ENCODE assay signal across 12 mouse cellular contexts in the genomic region with DNA sequence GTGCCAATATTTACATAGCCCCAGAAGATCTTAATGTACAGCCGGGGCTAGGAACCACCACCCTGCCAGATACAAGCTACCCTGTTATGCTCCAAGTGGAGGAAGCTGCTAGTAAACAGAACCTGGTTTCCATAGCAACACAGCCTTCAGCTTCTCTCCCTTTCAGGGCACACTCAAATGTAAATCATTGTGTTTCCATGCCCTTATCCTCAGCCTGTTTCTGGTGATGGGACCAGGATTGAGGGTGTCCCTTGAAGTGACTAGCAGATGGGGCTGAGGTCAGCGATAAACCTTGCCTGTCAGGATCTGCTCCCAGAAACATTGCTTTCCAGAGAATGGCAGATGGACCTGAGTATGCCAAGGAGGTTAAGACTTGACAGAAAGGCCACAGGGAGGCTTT. TPM values are rescaled to one million over a fixed set of nuclear protein-coding genes. Genes with fewer than 3 reads are reported as not detected.
DNase-seq lines count a peak whose midpoint lies in the region; ATAC-seq and TF ChIP-seq lines count a peak whose summit lies in the region.
"Had no signal": no experiment of that assay in that cellular context is flagged by ENCODE, and none has a peak within 500 bp of the region (broad histone marks: within the 10 kb centered on the region; RNA-seq: fewer than 3 reads in every experiment).

No protein-coding gene starts in this region.

- peak; percentile 64 for ATAC-seq in cerebellum, adult (ENCODE audit: insufficient number of reproducible peaks, low FRiP score, low TSS enrichment)
- ATAC-seq in midbrain, embryonic 16.5 days = peak; percentile 79
- ATAC-seq in lung, postnatal 0 days = no peak

- intact Hi-C loops in left cerebral cortex, postnatal 14 days (cut with DNase I) = no loop called here

- 29% methylated on average over 2 of the region's 2 CpGs for WGBS in midbrain, embryonic 16.5 days
- 42% methylated on average over 2 of the region's 2 CpGs for WGBS in lung, postnatal 0 days

- H3K9ac ChIP-seq in midbrain, embryonic 16.5 days (ENCODE audit: low read depth, low read length) = no peak overlapping the region
- H3K9ac ChIP-seq in lung, postnatal 0 days (replicated peaks; ENCODE audit: low read depth) = no peak overlapping the region
- H3K9ac ChIP-seq: limb, embryonic 13.5 days had no signal

- H3K4me2 ChIP-seq in midbrain, embryonic 16.5 days (ENCODE audit: low read length) = no peak overlapping the region
- no peak overlapping the region for H3K4me2 ChIP-seq in lung, postnatal 0 days (replicated peaks; ENCODE audit: low read depth, low read length)
- H3K4me2 ChIP-seq: limb, embryonic 13.5 days had no signal

- H3K27me3 ChIP-seq in midbrain, embryonic 16.5 days (ENCODE audit: control insufficient read depth, insufficient read depth, low read depth, low read length) = no peaks in the 10 kb centered on the region
- no peaks in the 10 kb centered on the region for H3K27me3 ChIP-seq in lung, postnatal 0 days (replicated peaks; ENCODE audit: insufficient read depth, low read length)
- H3K27me3 ChIP-seq: limb, embryonic 13.5 days had no signal

- TF ChIP-seq EP300 in lung, postnatal 0 days (IDR thresholded peaks at IDR 0.05) = no peak

- no peak overlapping the region for H3K4me3 ChIP-seq in midbrain, embryonic 16.5 days (ENCODE audit: low read depth, low read length)
- no peak overlapping the region for H3K4me3 ChIP-seq in lung, postnatal 0 days (ENCODE audit: low read depth, low read length)
- H3K4me3 ChIP-seq: limb, embryonic 13.5 days had no signal

- peaks cover 8% of the 10 kb centered on the region for H3K4me1 ChIP-seq in midbrain, embryonic 16.5 days (ENCODE audit: control insufficient read depth, insufficient read depth, low read length)
- H3K4me1 ChIP-seq in lung, postnatal 0 days (ENCODE audit: insufficient read depth, low read depth, low read length) = no peaks in the 10 kb centered on the region

- H3K36me3 ChIP-seq in midbrain, embryonic 16.5 days (ENCODE audit: control insufficient read depth, insufficient read depth, low read length) = no peaks in the 10 kb centered on the region
- no peaks in the 10 kb centered on the region for H3K36me3 ChIP-seq in lung, postnatal 0 days (ENCODE audit: insufficient read depth, low read length)
- H3K36me3 ChIP-seq: limb, embryonic 13.5 days had no signal

- DNase-seq in cerebellum, adult 11 months = no peak
- peak; percentile 11 to 43 for DNase-seq in left cerebral cortex, postnatal 14 days (ENCODE audit: low spot score in 2 of 2)
- DNase-seq in left cerebral cortex, adult 8-10 months (ENCODE audit: low spot score in 2 of 2) = no peak
- peak; percentile 2 for DNase-seq in cerebellum, adult 8-10 months
- DNase-seq in lung, postnatal 0 days (ENCODE audit: low spot score) = no peak
- DNase-seq in urinary bladder, postnatal 4 days (ENCODE audit: low spot score in 2 of 2) = no peak
- DNase-seq: gastrocnemius, postnatal 36 days; lung, postnatal 14 days had no signal

- H3K9me3 ChIP-seq in midbrain, embryonic 16.5 days (replicated peaks; ENCODE audit: control insufficient read depth, low read length, poor library complexity, severe bottlenecking) = no peaks in the 10 kb centered on the region
- no peaks in the 10 kb centered on the region for H3K9me3 ChIP-seq in lung, postnatal 0 days (ENCODE audit: low read length)
- H3K9me3 ChIP-seq: limb, embryonic 13.5 days had no signal

- peak overlapping the region; percentile 23; the same call in 1 of the 2 replicates for H3K27ac ChIP-seq in midbrain, embryonic 16.5 days (ENCODE audit: low read length)
- H3K27ac ChIP-seq in lung, postnatal 0 days (ENCODE audit: low read length) = no peak overlapping the region
- H3K27ac ChIP-seq: limb, embryonic 13.5 days had no signal

- no peak for TF ChIP-seq CTCF in lung, postnatal 0 days (IDR thresholded peaks at IDR 0.05)

RNA-seq across cellular contexts. Expression of a gene that starts 41.5 kb away (rescaled TPM):
- 1 to 10 TPM; 1.0 to 1.6 TPM for total RNA-seq in left cerebral cortex, postnatal 14 days (2021)
- total RNA-seq in left cerebral cortex, adult 8-10 months (2022) = 1 to 10 TPM; 1.5 to 2.0 (median 1.6) TPM
- 6.2 and 6.6 TPM in 2 replicates for polyA plus RNA-seq in midbrain, embryonic 16.5 days (2015; fragmentation: Nextera tagmentation; extraction: Ambion mirVana)
- polyA plus RNA-seq in lung, postnatal 0 days (2015; fragmentation: Nextera tagmentation; extraction: Ambion mirVana) = 0.08 and 0.10 TPM in 2 replicates
- polyA plus RNA-seq: heart, postnatal 0 days had no signal

Comparison
In these comparisons a context has a peak if more than half of its experiments do, and no peak if none do; other contexts are left out.
1. DNase-seq: peak in left cerebral cortex, postnatal 14 days (2 of 2) and cerebellum, adult 8-10 months (single experiment); none in cerebellum, adult 11 months (single experiment), left cerebral cortex, adult 8-10 months (0 of 2), lung, postnatal 0 days (single experiment) and urinary bladder, postnatal 4 days (0 of 2).